Comparison of ENCODE assay signal across 21 mouse cellular contexts in genomic region chr17:71018616-71019308, GRCm38 (mm10). TPM values are rescaled to one million over a fixed set of nuclear protein-coding genes. Genes with fewer than 3 reads are reported as not detected.
A peak's percentile ranks its signal among the peaks of the same experiment; 100 is the strongest.
DNase-seq lines count a peak whose midpoint lies in the region; ATAC-seq and TF ChIP-seq lines count a peak whose summit lies in the region.
"Had no signal": no experiment of that assay in that cellular context is flagged by ENCODE, and none has a peak within 500 bp of the region (broad histone marks: within the 10 kb centered on the region; RNA-seq: fewer than 3 reads in every experiment).

No protein-coding gene starts in this region.

- H3K79me2 ChIP-seq in heart, adult 2 months (replicated peaks; ENCODE audit: control insufficient read depth, insufficient read depth, low read length), result no peaks in the 10 kb centered on the region

- TF ChIP-seq POLR2A in heart, adult 2 months (IDR thresholded peaks at IDR 0.05; ENCODE audit: insufficient read depth, low read depth, low read length), result no peak

- intact Hi-C loops in heart, adult 2 months (cut with DNase I), result loop anchor here (2.0 kb wide), 1 partner anchor 16 kb away; the partner anchor contains the start of genes Myl12a and Myom1
- intact Hi-C loops in heart, postnatal 10 days (cut with DNase I), result loop anchor here (2.0 kb wide), 1 partner anchor 16 kb away; the partner anchor contains the start of genes Myl12a and Myom1

- no peaks in the 10 kb centered on the region for H3K27me3 ChIP-seq in heart, adult 2 months (ENCODE audit: control insufficient read depth, insufficient read depth, low read length)
- no peaks in the 10 kb centered on the region for H3K27me3 ChIP-seq in limb, embryonic 13.5 days
- H3K27me3 ChIP-seq in limb, embryonic 10.5 days (ENCODE audit: low read depth, poor library complexity, severe bottlenecking), result no peaks in the 10 kb centered on the region
- H3K27me3 ChIP-seq in intestine, embryonic 14.5 days (replicated peaks; ENCODE audit: control insufficient read depth, insufficient read depth, low read length), result no peaks in the 10 kb centered on the region
- no peaks in the 10 kb centered on the region for H3K27me3 ChIP-seq in stomach, postnatal 0 days (ENCODE audit: control insufficient read depth, insufficient read depth, low read length)
- H3K27me3 ChIP-seq: CH12.LX; hindbrain, embryonic 15.5 days; midbrain, embryonic 15.5 days; neural tube, embryonic 15.5 days had no signal

- no peak overlapping the region for H3K4me2 ChIP-seq in limb, embryonic 13.5 days (replicated peaks)
- H3K4me2 ChIP-seq in intestine, embryonic 14.5 days (ENCODE audit: low read length), result peak overlapping the region; percentile 33
- no peak overlapping the region for H3K4me2 ChIP-seq in stomach, postnatal 0 days (replicated peaks; ENCODE audit: low read depth)
- H3K4me2 ChIP-seq: hindbrain, embryonic 15.5 days; midbrain, embryonic 15.5 days; neural tube, embryonic 15.5 days had no signal

- H3K4me3 ChIP-seq in heart, adult 2 months, result peak overlapping the region; percentile 1; the same call in 1 of the 2 replicates
- no peak overlapping the region for H3K4me3 ChIP-seq in limb, embryonic 13.5 days
- H3K4me3 ChIP-seq in limb, embryonic 10.5 days, result no peak overlapping the region
- H3K4me3 ChIP-seq in intestine, embryonic 14.5 days (ENCODE audit: low read depth, low read length), result no peak overlapping the region
- H3K4me3 ChIP-seq in stomach, postnatal 0 days (ENCODE audit: low read depth, low read length), result no peak overlapping the region
- H3K4me3 ChIP-seq: forebrain, embryonic 10.5 days; hindbrain, embryonic 15.5 days; midbrain, embryonic 15.5 days; neural tube, embryonic 15.5 days had no signal

- H3K36me3 ChIP-seq in heart, adult 2 months (ENCODE audit: control insufficient read depth, insufficient read depth, low read length), result peaks cover 8% of the 10 kb centered on the region
- H3K36me3 ChIP-seq in limb, embryonic 13.5 days, result no peaks in the 10 kb centered on the region
- no peaks in the 10 kb centered on the region for H3K36me3 ChIP-seq in limb, embryonic 10.5 days
- H3K36me3 ChIP-seq in intestine, embryonic 14.5 days (ENCODE audit: control insufficient read depth, insufficient read depth, low read length), result no peaks in the 10 kb centered on the region
- H3K36me3 ChIP-seq in stomach, postnatal 0 days (ENCODE audit: control insufficient read depth, insufficient read depth, low read length), result no peaks in the 10 kb centered on the region
- H3K36me3 ChIP-seq: forebrain, embryonic 10.5 days; hindbrain, embryonic 15.5 days; midbrain, embryonic 15.5 days; neural tube, embryonic 15.5 days had no signal

- 66% methylated on average over 15 of the region's 15 CpGs for WGBS in heart, adult 2 months
- 73% methylated on average over 15 of the region's 15 CpGs for WGBS in limb, embryonic 13.5 days
- WGBS in limb, embryonic 10.5 days, result 85% methylated on average over 15 of the region's 15 CpGs
- WGBS in intestine, embryonic 14.5 days, result 81% methylated on average over 15 of the region's 15 CpGs
- 76% methylated on average over 15 of the region's 15 CpGs for WGBS in stomach, postnatal 0 days

- H3K27ac ChIP-seq in heart, adult 2 months, result peak overlapping the region; percentile 98
- no peak overlapping the region for H3K27ac ChIP-seq in limb, embryonic 13.5 days
- no peak overlapping the region for H3K27ac ChIP-seq in limb, embryonic 10.5 days
- H3K27ac ChIP-seq in intestine, embryonic 14.5 days (ENCODE audit: low read depth), result no peak overlapping the region; the same call in 1 of the 2 replicates
- peak overlapping the region; percentile 50; the same call in 1 of the 2 replicates for H3K27ac ChIP-seq in stomach, postnatal 0 days (replicated peaks)
- H3K27ac ChIP-seq: hindbrain, embryonic 15.5 days; liver, embryonic 14.5 days; midbrain, embryonic 15.5 days; neural tube, embryonic 15.5 days had no signal

- DNase-seq in heart, adult 2 months, result peak in 1 of 2 experiments; percentile 15
- DNase-seq in heart, postnatal 10 days, result no peak
- DNase-seq in limb, embryonic 10.5 days (ENCODE audit: low spot score), result no peak
- DNase-seq in intestine, embryonic 14.5 days (ENCODE audit: low spot score), result no peak
- DNase-seq in stomach, postnatal 0 days (ENCODE audit: low spot score), result no peak
- no peak for DNase-seq in kidney, postnatal 10 days
- DNase-seq: adrenal gland, postnatal 14 days; cerebellum, adult 11 months; forebrain, postnatal 0 days; kidney, adult 2 months; kidney, postnatal 25 days; right cerebral cortex, postnatal 25 days; thymus, adult 18-20 months; thymus, postnatal 4 days had no signal

- H3K4me1 ChIP-seq in heart, adult 2 months (ENCODE audit: control insufficient read depth, insufficient read depth, low read length), result peaks cover 10% of the 10 kb centered on the region
- H3K4me1 ChIP-seq in limb, embryonic 13.5 days, result peaks cover 14% of the 10 kb centered on the region
- peaks cover 22% of the 10 kb centered on the region for H3K4me1 ChIP-seq in limb, embryonic 10.5 days
- H3K4me1 ChIP-seq in intestine, embryonic 14.5 days (replicated peaks; ENCODE audit: control insufficient read depth, insufficient read depth, low read length), result peaks cover 8% of the 10 kb centered on the region; the same call in 1 of the 2 replicates
- H3K4me1 ChIP-seq in stomach, postnatal 0 days (replicated peaks; ENCODE audit: control insufficient read depth, insufficient read depth), result no peaks in the 10 kb centered on the region
- H3K4me1 ChIP-seq: midbrain, embryonic 15.5 days had no signal

- H3K9me3 ChIP-seq in limb, embryonic 13.5 days, result no peaks in the 10 kb centered on the region
- H3K9me3 ChIP-seq in limb, embryonic 10.5 days (replicated peaks), result no peaks in the 10 kb centered on the region
- no peaks in the 10 kb centered on the region for H3K9me3 ChIP-seq in intestine, embryonic 14.5 days (ENCODE audit: control insufficient read depth, low read length)
- no peaks in the 10 kb centered on the region for H3K9me3 ChIP-seq in stomach, postnatal 0 days (ENCODE audit: control insufficient read depth, low read length)
- H3K9me3 ChIP-seq: forebrain, embryonic 10.5 days; hindbrain, embryonic 15.5 days; midbrain, embryonic 15.5 days; neural tube, embryonic 15.5 days had no signal

- no peak for TF ChIP-seq CTCF in heart, adult 2 months (IDR thresholded peaks at IDR 0.05)
- TF ChIP-seq CTCF in stomach, postnatal 0 days (IDR thresholded peaks at IDR 0.05; ENCODE audit: low read depth), result no peak

- peak; percentile 41; the same call in 1 of the 2 replicates for ATAC-seq in limb, embryonic 13.5 days (ENCODE audit: low FRiP score, low read depth)
- ATAC-seq in intestine, embryonic 14.5 days (replicated peaks; ENCODE audit: low FRiP score, low TSS enrichment, low read depth), result no peak
- ATAC-seq in stomach, postnatal 0 days (ENCODE audit: low FRiP score, low TSS enrichment), result no peak
- ATAC-seq: forebrain, postnatal 0 days; midbrain, embryonic 15.5 days had no signal

- H3K9ac ChIP-seq in heart, adult 2 months (ENCODE audit: low read depth, low read length), result no peak overlapping the region
- H3K9ac ChIP-seq in limb, embryonic 13.5 days, result no peak overlapping the region
- H3K9ac ChIP-seq in intestine, embryonic 14.5 days (ENCODE audit: low read length), result no peak overlapping the region
- no peak overlapping the region for H3K9ac ChIP-seq in stomach, postnatal 0 days (ENCODE audit: low read length)
- H3K9ac ChIP-seq: forebrain, postnatal 0 days; hindbrain, embryonic 15.5 days; liver, embryonic 14.5 days; midbrain, embryonic 15.5 days; neural tube, embryonic 15.5 days had no signal

- no peak for TF ChIP-seq EP300 in heart, adult 2 months (IDR thresholded peaks at IDR 0.05; ENCODE audit: insufficient read depth, low read depth, low read length)
- no peak for TF ChIP-seq EP300 in stomach, postnatal 0 days (optimal IDR thresholded peaks at IDR 0.05)

RNA-seq across cellular contexts. Expression of gene Myl12a, which starts 16.1 kb away (rescaled TPM):
- 1,000 to 10,000 TPM in 1 of 2 experiments, 100 to 1,000 TPM in 1; 822 to 1,002 TPM for total RNA-seq in heart, adult 2 months (2021)
- polyA plus RNA-seq in heart, adult 2 months (2012; rRNA removed), result 617 and 695 TPM in 2 replicates
- 100 to 1,000 TPM; 846 to 935 TPM for total RNA-seq in heart, postnatal 10 days (2021)
- polyA plus RNA-seq in limb, embryonic 13.5 days (2015; fragmentation: Nextera tagmentation; extraction: Ambion mirVana), result 700 and 703 TPM in 2 replicates
- polyA plus RNA-seq in limb, embryonic 10.5 days (2016; fragmentation: Nextera tagmentation; extraction: Ambion mirVana), result 478 and 483 TPM in 2 replicates
- 536 and 581 TPM in 2 replicates for polyA plus RNA-seq in intestine, embryonic 14.5 days (2014; fragmentation: Nextera tagmentation; extraction: Ambion mirVana)
- polyA plus RNA-seq in stomach, postnatal 0 days (2015; fragmentation: Nextera tagmentation; extraction: Ambion mirVana), result 497 and 534 TPM in 2 replicates

RNA-seq across cellular contexts. Expression of gene Myom1, which starts 16.3 kb away (rescaled TPM):
- total RNA-seq in heart, adult 2 months (2021), result 1,000 to 10,000 TPM in 1 of 2 experiments, 100 to 1,000 TPM in 1; 865 to 1,030 TPM
- polyA plus RNA-seq in heart, adult 2 months (2012; rRNA removed), result 222 and 381 TPM in 2 replicates
- total RNA-seq in heart, postnatal 10 days (2021), result 1,000 to 10,000 TPM; 1,058 to 1,064 TPM
- 15.0 and 15.2 TPM in 2 replicates for polyA plus RNA-seq in limb, embryonic 13.5 days (2015; fragmentation: Nextera tagmentation; extraction: Ambion mirVana)
- 2.5 and 4.2 TPM in 2 replicates for polyA plus RNA-seq in limb, embryonic 10.5 days (2016; fragmentation: Nextera tagmentation; extraction: Ambion mirVana)
- polyA plus RNA-seq in intestine, embryonic 14.5 days (2014; fragmentation: Nextera tagmentation; extraction: Ambion mirVana), result 18.5 and 20.1 TPM in 2 replicates
- 9.6 and 9.8 TPM in 2 replicates for polyA plus RNA-seq in stomach, postnatal 0 days (2015; fragmentation: Nextera tagmentation; extraction: Ambion mirVana)

Comparison
In these comparisons a context has a peak if more than half of its experiments do, and no peak if none do; other contexts are left out.
1. H3K27ac ChIP-seq: peak in heart, adult 2 months (single experiment) and stomach, postnatal 0 days (single experiment); none in limb, embryonic 13.5 days (single experiment), limb, embryonic 10.5 days (single experiment) and intestine, embryonic 14.5 days (single experiment).
2. RNA of gene Myom1, which starts 16.3 kb away (polyA plus RNA-seq): 222 to 381 TPM in heart, adult 2 months; 18.5 to 20.1 TPM in intestine, embryonic 14.5 days, 15.0 to 15.2 TPM in limb, embryonic 13.5 days, 9.6 to 9.8 TPM in stomach, postnatal 0 days and 2.5 to 4.2 TPM in limb, embryonic 10.5 days; every median in the first group is over 10 times any median in the second.